21 mouse cellular contexts compared by ENCODE assay signal in the genomic region with DNA sequence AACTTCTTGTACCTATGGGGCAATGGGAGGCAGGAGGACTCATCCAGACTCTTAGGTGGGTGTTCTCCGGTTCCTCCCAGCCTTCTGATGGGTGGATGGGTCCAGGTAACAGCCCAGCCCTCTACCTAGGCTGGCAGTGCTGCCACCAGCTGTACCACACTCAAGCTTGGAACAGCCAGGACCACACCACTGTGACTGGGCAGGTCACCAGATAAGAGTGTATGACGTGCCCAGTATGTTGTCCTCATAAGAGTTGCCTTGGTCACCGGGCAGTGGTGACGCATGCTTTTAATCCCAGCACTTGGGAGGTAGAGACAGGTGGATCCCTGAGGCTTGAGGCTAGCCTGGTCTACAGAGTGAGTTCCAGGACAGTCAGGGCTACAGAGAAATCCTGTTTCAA. TPM values are rescaled to one million over a fixed set of nuclear protein-coding genes. Genes with fewer than 3 reads are reported as not detected.
"Had no signal": no experiment of that assay in that cellular context is flagged by ENCODE, and none has a peak within 500 bp of the region (broad histone marks: within the 10 kb centered on the region; RNA-seq: fewer than 3 reads in every experiment).

No protein-coding gene starts in this region.

- ATAC-seq: liver, postnatal 0 days; lung, postnatal 0 days; midbrain, embryonic 13.5 days; midbrain, embryonic 15.5 days had no signal

- H3K4me1 ChIP-seq: liver, embryonic 15.5 days; lung, embryonic 15.5 days; midbrain, embryonic 13.5 days; midbrain, embryonic 15.5 days; neural tube, embryonic 12.5 days had no signal

- H3K27ac ChIP-seq: liver, embryonic 15.5 days; lung, embryonic 15.5 days; macrophage; midbrain, embryonic 13.5 days; midbrain, embryonic 15.5 days; neural tube, embryonic 12.5 days had no signal

- DNase-seq: liver, postnatal 0 days; lung, adult 2 months; lung, postnatal 14 days; lung, postnatal 36 days; right cerebral cortex, postnatal 14 days; spleen, adult 18-20 months; thymus, adult 2 months; thymus, postnatal 25 days; thymus, postnatal 4 days had no signal

- H3K9ac ChIP-seq: liver, embryonic 15.5 days; liver, postnatal 0 days; lung, embryonic 15.5 days; midbrain, embryonic 13.5 days; midbrain, embryonic 15.5 days; neural tube, embryonic 12.5 days had no signal

- H3K4me3 ChIP-seq: liver, embryonic 15.5 days; lung, embryonic 15.5 days; megakaryocyte, embryonic 14.5 days; midbrain, embryonic 13.5 days; midbrain, embryonic 15.5 days; neural tube, embryonic 12.5 days had no signal

- H3K36me3 ChIP-seq: liver, embryonic 15.5 days; lung, embryonic 15.5 days; midbrain, embryonic 13.5 days; midbrain, embryonic 15.5 days; neural tube, embryonic 12.5 days had no signal

- H3K4me2 ChIP-seq: liver, embryonic 15.5 days; lung, embryonic 15.5 days; midbrain, embryonic 11.5 days; midbrain, embryonic 13.5 days; midbrain, embryonic 15.5 days; neural tube, embryonic 12.5 days had no signal

- H3K9me3 ChIP-seq: liver, embryonic 15.5 days; lung, embryonic 15.5 days; midbrain, embryonic 13.5 days; midbrain, embryonic 15.5 days; neural tube, embryonic 12.5 days had no signal

RNA-seq across cellular contexts. Expression of a gene that starts 6.1 kb away (rescaled TPM):
- total RNA-seq: megakaryocyte progenitor cell, adult 5-6 weeks; monocyte, adult 5-6 weeks; neutrophil, adult 5-6 weeks had no signal
- polyA plus RNA-seq: macrophage had no signal

RNA-seq across cellular contexts. Expression of a gene that starts 19.4 kb away (rescaled TPM):
- polyA plus RNA-seq: macrophage had no signal
